8 mouse cellular contexts compared by ENCODE assay signal in the genomic region with DNA sequence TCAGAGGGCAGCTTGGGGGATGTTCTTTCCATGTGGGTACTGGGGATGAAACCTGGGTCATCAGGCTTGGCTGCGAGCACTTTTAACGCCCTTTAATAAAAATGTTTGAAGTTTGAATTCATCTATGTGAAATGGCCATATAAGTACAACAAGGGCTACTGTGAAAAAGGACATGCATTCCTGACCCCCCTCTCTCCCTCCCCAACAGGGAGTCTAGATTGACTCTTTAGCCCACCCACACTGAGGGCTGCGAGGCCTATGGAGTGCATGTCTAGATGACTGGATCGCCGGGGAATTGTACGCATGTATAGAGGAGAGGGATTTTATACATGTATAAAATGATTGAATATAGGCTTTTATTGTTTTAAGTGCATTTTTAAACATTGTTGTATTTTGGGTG. TPM values are rescaled to one million over a fixed set of nuclear protein-coding genes. Genes with fewer than 3 reads are reported as not detected.
DNase-seq lines count a peak whose midpoint lies in the region; ATAC-seq and TF ChIP-seq lines count a peak whose summit lies in the region.

No protein-coding gene starts in this region.

- H3K4me1 ChIP-seq in heart, adult 2 months (ENCODE audit: control insufficient read depth, insufficient read depth, low read length): peaks cover 1% of the 10 kb centered on the region; the same call in 1 of the 2 replicates
- peaks cover 8% of the 10 kb centered on the region for H3K4me1 ChIP-seq in testis, adult 2 months (ENCODE audit: control insufficient read depth, insufficient read depth, low read length)
- H3K4me1 ChIP-seq in liver, embryonic 13.5 days (replicated peaks): peaks cover 36% of the 10 kb centered on the region

- TF ChIP-seq POLR2A in heart, adult 2 months (IDR thresholded peaks at IDR 0.05; ENCODE audit: insufficient read depth, low read depth, low read length): no peak
- no peak for TF ChIP-seq POLR2A in testis, adult 2 months (IDR thresholded peaks at IDR 0.05; ENCODE audit: control insufficient read depth, low read depth, low read length)

- no peak for ATAC-seq in liver, embryonic 13.5 days (ENCODE audit: low read depth)

- no peak for TF ChIP-seq EP300 in heart, adult 2 months (IDR thresholded peaks at IDR 0.05; ENCODE audit: insufficient read depth, low read depth, low read length)

- H3K27me3 ChIP-seq in heart, adult 2 months (ENCODE audit: control insufficient read depth, insufficient read depth, low read length): no peaks in the 10 kb centered on the region
- H3K27me3 ChIP-seq in testis, adult 2 months (ENCODE audit: control insufficient read depth, insufficient read depth, low read length): no peaks in the 10 kb centered on the region
- H3K27me3 ChIP-seq in liver, embryonic 13.5 days: no peaks in the 10 kb centered on the region

- 71% methylated on average over 6 of the region's 6 CpGs for WGBS in heart, adult 2 months
- WGBS in liver, embryonic 13.5 days (ENCODE audit: insufficient replicate concordance): 88% methylated on average over 6 of the region's 6 CpGs

- intact Hi-C loops in heart, adult 2 months (cut with DNase I): no loop called here
- intact Hi-C loops in heart, postnatal 25 days (cut with DNase I): no loop called here
- intact Hi-C loops in gastrocnemius, postnatal 14 days (cut with DNase I; ENCODE audit: low total_unique reads): no loop called here

- H3K27ac ChIP-seq in heart, adult 2 months: peak overlapping the region; percentile 92
- H3K27ac ChIP-seq in testis, adult 2 months (ENCODE audit: control insufficient read depth, insufficient read depth, low read depth, low read length): peak overlapping the region; percentile 98
- peak overlapping the region; percentile 70 for H3K27ac ChIP-seq in liver, embryonic 13.5 days

- no peaks in the 10 kb centered on the region for H3K9me3 ChIP-seq in liver, embryonic 13.5 days (replicated peaks)

- no peak for TF ChIP-seq CTCF in heart, adult 2 months (IDR thresholded peaks at IDR 0.05)
- no peak for TF ChIP-seq CTCF in testis, adult 2 months (IDR thresholded peaks at IDR 0.05; ENCODE audit: control insufficient read depth, insufficient read depth, insufficient replicate concordance, low read depth, low read length)

- H3K4me3 ChIP-seq in heart, adult 2 months: peak overlapping the region; percentile 71
- peak overlapping the region; percentile 99 for H3K4me3 ChIP-seq in testis, adult 2 months (ENCODE audit: control insufficient read depth, low read depth, low read length)
- H3K4me3 ChIP-seq in liver, embryonic 13.5 days (replicated peaks): peak overlapping the region; percentile 78

- H3K36me3 ChIP-seq in heart, adult 2 months (ENCODE audit: control insufficient read depth, insufficient read depth, low read length): no peaks in the 10 kb centered on the region
- H3K36me3 ChIP-seq in testis, adult 2 months (ENCODE audit: control insufficient read depth, insufficient read depth, low read length): no peaks in the 10 kb centered on the region
- peaks cover 14% of the 10 kb centered on the region; the same call in 1 of the 2 replicates for H3K36me3 ChIP-seq in liver, embryonic 13.5 days

- no peaks in the 10 kb centered on the region for H3K79me2 ChIP-seq in heart, adult 2 months (replicated peaks; ENCODE audit: control insufficient read depth, insufficient read depth, low read length)

- H3K4me2 ChIP-seq in liver, embryonic 13.5 days: peak overlapping the region; percentile 82

- H3K9ac ChIP-seq in heart, adult 2 months (ENCODE audit: low read depth, low read length): peak overlapping the region; percentile 78
- H3K9ac ChIP-seq in liver, embryonic 13.5 days: peak overlapping the region; percentile 82

- no peak for DNase-seq in heart, adult 2 months
- no peak for DNase-seq in heart, postnatal 25 days (ENCODE audit: low spot score)
- DNase-seq in testis, postnatal 10 days (ENCODE audit: low spot score): no peak
- no peak for DNase-seq in liver, embryonic 13.5 days
- DNase-seq in adrenal gland, postnatal 10 days: no peak
- DNase-seq in gastrocnemius, postnatal 14 days: no peak
- no peak for DNase-seq in ovary, postnatal 36 days (ENCODE audit: low spot score)

RNA-seq across cellular contexts. Expression of gene Ecsit, which starts 0.8 kb away (rescaled TPM):
- total RNA-seq in heart, adult 2 months (2021): 100 to 1,000 TPM in 1 of 2 experiments, 10 to 100 TPM in 1; 92.5 to 106 TPM
- 166 and 169 TPM in 2 replicates for polyA plus RNA-seq in heart, adult 2 months (2012; rRNA removed)
- total RNA-seq in heart, postnatal 25 days (2021): 100 to 1,000 TPM; 103 TPM
- polyA plus RNA-seq in testis, adult 2 months (2012; rRNA removed): 71.6 and 72.6 TPM in 2 replicates
- polyA plus RNA-seq in liver, embryonic 13.5 days (2015; fragmentation: Nextera tagmentation; extraction: Ambion mirVana): 33.4 and 34.2 TPM in 2 replicates
- total RNA-seq in adrenal gland, postnatal 10 days (2021): 10 to 100 TPM; 70.8 to 78.5 TPM
- total RNA-seq in gastrocnemius, postnatal 14 days (2021): 10 to 100 TPM; 68.5 to 72.2 TPM

RNA-seq across cellular contexts. Expression of gene Cnn1, which starts 13.0 kb away (rescaled TPM):
- 1 to 10 TPM; 8.4 to 8.6 TPM for total RNA-seq in heart, adult 2 months (2021)
- 15.4 and 26.5 TPM in 2 replicates for polyA plus RNA-seq in heart, adult 2 months (2012; rRNA removed)
- 10 to 100 TPM in 1 of 2 experiments, 1 to 10 TPM in 1; 7.6 to 10.4 TPM for total RNA-seq in heart, postnatal 25 days (2021)
- 5.8 and 22.3 TPM in 2 replicates for polyA plus RNA-seq in testis, adult 2 months (2012; rRNA removed)
- 1.9 and 3.6 TPM in 2 replicates for polyA plus RNA-seq in liver, embryonic 13.5 days (2015; fragmentation: Nextera tagmentation; extraction: Ambion mirVana)
- 10 to 100 TPM in 1 of 2 experiments, 1 to 10 TPM in 1; 1.4 to 12.9 TPM for total RNA-seq in adrenal gland, postnatal 10 days (2021)
- 1 to 10 TPM; 1.7 to 7.9 TPM for total RNA-seq in gastrocnemius, postnatal 14 days (2021)

RNA-seq across cellular contexts. Expression of gene Zfp653, which starts 14.8 kb away (rescaled TPM):
- 1 to 10 TPM; 3.8 to 4.7 TPM for total RNA-seq in heart, adult 2 months (2021)
- polyA plus RNA-seq in heart, adult 2 months (2012; rRNA removed): 8.7 and 9.5 TPM in 2 replicates
- total RNA-seq in heart, postnatal 25 days (2021): 1 to 10 TPM; 4.0 to 4.3 TPM
- polyA plus RNA-seq in testis, adult 2 months (2012; rRNA removed): 43.1 and 44.9 TPM in 2 replicates
- polyA plus RNA-seq in liver, embryonic 13.5 days (2015; fragmentation: Nextera tagmentation; extraction: Ambion mirVana): 3.7 and 3.9 TPM in 2 replicates
- 10 to 100 TPM in 1 of 2 experiments, 1 to 10 TPM in 1; 9.7 to 11.8 TPM for total RNA-seq in adrenal gland, postnatal 10 days (2021)
- total RNA-seq in gastrocnemius, postnatal 14 days (2021): 1 to 10 TPM; 2.6 to 3.2 TPM

RNA-seq across cellular contexts. Expression of gene Gm49318, which starts 15.0 kb away (rescaled TPM):
- under 1 TPM in 1 of 2 experiments, not detected in 1; 0.52 TPM for total RNA-seq in heart, adult 2 months (2021)
- polyA plus RNA-seq in heart, adult 2 months (2012; rRNA removed): not detected in 2 replicates
- total RNA-seq in heart, postnatal 25 days (2021): not detected
- not detected in 2 replicates for polyA plus RNA-seq in testis, adult 2 months (2012; rRNA removed)
- not detected in 2 replicates for polyA plus RNA-seq in liver, embryonic 13.5 days (2015; fragmentation: Nextera tagmentation; extraction: Ambion mirVana)
- not detected for total RNA-seq in adrenal gland, postnatal 10 days (2021)
- not detected for total RNA-seq in gastrocnemius, postnatal 14 days (2021)

RNA-seq across cellular contexts. Expression of gene Elof1, which starts 31.0 kb away (rescaled TPM):
- 10 to 100 TPM; 34.6 to 42.6 TPM for total RNA-seq in heart, adult 2 months (2021)
- polyA plus RNA-seq in heart, adult 2 months (2012; rRNA removed): 62.6 and 67.0 TPM in 2 replicates
- 10 to 100 TPM; 36.8 to 39.8 TPM for total RNA-seq in heart, postnatal 25 days (2021)
- polyA plus RNA-seq in testis, adult 2 months (2012; rRNA removed): 1,299 and 1,403 TPM in 2 replicates
- polyA plus RNA-seq in liver, embryonic 13.5 days (2015; fragmentation: Nextera tagmentation; extraction: Ambion mirVana): 103 and 109 TPM in 2 replicates
- 10 to 100 TPM; 80.6 to 88.5 TPM for total RNA-seq in adrenal gland, postnatal 10 days (2021)
- total RNA-seq in gastrocnemius, postnatal 14 days (2021): 10 to 100 TPM; 30.1 to 32.7 TPM
